Mouse (Mus musculus): Measurements from ENCODE around the gene Tmem221.

- TF ChIP-seq CTCF (IDR thresholded peaks at IDR 0.05; ENCODE audit: low read depth) (no peak), EP300 (optimal IDR thresholded peaks at IDR 0.05) (no peak)
These were observed 35.1 kb upstream of the Tmem221 start for GRCm38 (mm10) chr8:71593556-71594323.

Data from stomach, postnatal 0 days (tissue).